Mouse (Mus musculus) neural tube, embryonic 15.5 days (tissue): ENCODE results near the gene Samd14. TPM values are rescaled to one million over a fixed set of nuclear protein-coding genes. Genes with fewer than 3 reads are reported as not detected.
A peak's percentile ranks its signal among the peaks of the same experiment; 100 is the strongest.

Experiments used
- ATAC-seq: fragments of 200-750 bp; cut with Nextera tagmentation; 2 replicates; pipeline ENCODE4 v1.8.0; 2017; ENCODE audit warnings: mild to moderate bottlenecking, moderate TSS enrichment, moderate library complexity; ENCODE audit not compliant: low FRiP score
- H3K27ac ChIP-seq: fragments of 300-500 bp; sonication (generic); replicated peaks from 2 replicates; pipeline ENCODE4 v1.5.1; 2015; ENCODE audit warnings: mild to moderate bottlenecking, inconsistent platforms
- H3K27me3 ChIP-seq: fragments of 300-500 bp; sonication (generic); replicated peaks from 2 replicates; pipeline ENCODE4 v1.6.1; 2015; ENCODE audit warnings: inconsistent platforms
- H3K36me3 ChIP-seq: fragments of 300-500 bp; sonication (generic); 2 replicates; pipeline ENCODE4 v1.6.1; 2015; ENCODE audit warnings: inconsistent platforms
- H3K4me1 ChIP-seq: fragments of 300-500 bp; sonication (generic); 2 replicates; pipeline ENCODE4 v1.6.1; 2015; ENCODE audit warnings: inconsistent platforms
- H3K4me2 ChIP-seq: fragments of 300-500 bp; sonication (generic); 2 replicates; pipeline ENCODE4 v1.6.1; 2015; ENCODE audit warnings: inconsistent platforms, mild to moderate bottlenecking, moderate library complexity
- H3K4me3 ChIP-seq: fragments of 300-500 bp; sonication (generic); replicated peaks from 2 replicates; pipeline ENCODE4 v1.5.1; 2015; ENCODE audit warnings: mild to moderate bottlenecking, inconsistent platforms
- H3K9ac ChIP-seq: fragments of 300-500 bp; sonication (generic); replicated peaks from 2 replicates; pipeline ENCODE4 v1.6.1; 2015; ENCODE audit warnings: mild to moderate bottlenecking, inconsistent platforms
- H3K9me3 ChIP-seq: fragments of 300-500 bp; sonication (generic); replicated peaks from 2 replicates; pipeline ENCODE4 v1.6.1; 2016; ENCODE audit warnings: inconsistent platforms
- WGBS: fragments of 180-500 bp; shearing (Covaris S2); methylation state at CpG from one replicate; pipeline ENCODE4 v1.1.7; 2015; ENCODE audit warnings: mixed read lengths; 5-methylcytosine and 5-hydroxymethylcytosine counted together
- polyA plus RNA-seq: library from polyadenylated mRNA; unstranded; fragments of >200 nt; fragmentation: Nextera tagmentation; extraction: Ambion mirVana; gene quantifications from 2 replicates; pipeline ENCODE4 v1.2.1, GENCODE M21; 2015

The Samd14 gene
- polyA plus RNA-seq, 1 experiment from 2014 or later: 167 TPM

GRCm38 (mm10) chr11:94978178-94978915 is 31.3 kb upstream of the Samd14 start:
- Histone ChIP-seq H3K9me3 (no peaks in the 10 kb centered on the region), H3K4me3 (peak overlapping the region; percentile 28), H3K9ac (peak overlapping the region; percentile 47), H3K4me1 (peaks cover 19% of the 10 kb centered on the region), H3K27me3 (no peaks in the 10 kb centered on the region), H3K4me2 (peak overlapping the region; percentile 57), H3K27ac (peak overlapping the region; percentile 94), H3K36me3 (no peaks in the 10 kb centered on the region)
- peak; percentile 71 for ATAC-seq
- 22% methylated on average over 9 of the region's 9 CpGs for WGBS

GRCm38 (mm10) chr11:94978947-94979346 is 30.7 kb upstream of the Samd14 start:
- Histone ChIP-seq H3K9me3 (no peaks in the 10 kb centered on the region), H3K4me2 (peak overlapping the region; percentile 57), H3K36me3 (no peaks in the 10 kb centered on the region), H3K4me1 (peaks cover 19% of the 10 kb centered on the region), H3K27me3 (no peaks in the 10 kb centered on the region), H3K9ac (peak overlapping the region; percentile 47), H3K4me3 (peak overlapping the region; percentile 28), H3K27ac (peak overlapping the region; percentile 94)
- WGBS: under 1% methylated on average over 20 of the region's 20 CpGs
- peak; percentile 95 for ATAC-seq

DNA sequence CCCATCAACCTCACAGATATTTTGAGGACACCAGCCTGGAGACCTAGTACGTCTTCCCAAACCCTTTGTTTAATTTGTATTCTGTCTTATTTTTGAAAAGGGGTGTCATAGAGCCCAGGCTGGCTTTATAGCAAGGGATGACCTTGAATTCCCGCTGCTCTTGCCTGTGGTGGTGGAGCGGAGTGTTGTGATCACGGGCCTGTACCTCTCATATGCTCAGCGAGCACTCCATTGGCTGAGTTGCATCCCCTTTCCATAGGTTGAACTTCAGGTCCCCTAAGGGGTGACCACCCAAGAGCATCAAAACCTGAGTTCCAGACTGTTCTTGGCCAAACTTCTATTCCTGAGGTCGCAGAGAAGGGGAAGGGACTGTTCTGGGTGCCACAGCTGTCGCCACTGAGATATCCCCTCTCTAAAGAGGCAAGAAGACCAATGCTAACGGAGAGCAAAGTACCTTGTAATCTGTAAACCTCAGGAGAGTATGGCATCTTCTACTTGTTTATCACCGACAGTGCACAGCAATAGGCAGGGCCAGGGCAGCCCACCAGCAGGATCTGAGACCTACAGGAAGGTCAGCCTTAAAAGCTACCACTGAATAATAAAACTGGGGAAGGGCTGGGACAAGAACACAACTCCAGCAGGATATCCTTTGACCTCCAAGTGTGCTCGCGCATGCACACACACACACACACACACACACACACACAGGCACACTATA is 30.1 kb upstream of the Samd14 start:
- H3K36me3 ChIP-seq: no peaks in the 10 kb centered on the region
- H3K9me3 ChIP-seq: no peaks in the 10 kb centered on the region
- H3K4me3 ChIP-seq: peak overlapping the region; percentile 28
- 74% methylated on average over 11 of the region's 11 CpGs for WGBS
- peaks cover 19% of the 10 kb centered on the region for H3K4me1 ChIP-seq
- H3K9ac ChIP-seq: peak overlapping the region; percentile 36
- H3K27ac ChIP-seq: peak overlapping the region; percentile 94
- no peak for ATAC-seq
- H3K4me2 ChIP-seq: peak overlapping the region; percentile 57
- no peaks in the 10 kb centered on the region for H3K27me3 ChIP-seq

GRCm38 (mm10) chr11:94985140-94985539 is 24.5 kb upstream of the Samd14 start:
- H3K9ac ChIP-seq: no peak overlapping the region
- 43% methylated on average over 1 of the region's 1 CpGs for WGBS
- no peak overlapping the region for H3K4me3 ChIP-seq
- H3K4me1 ChIP-seq: peaks cover 28% of the 10 kb centered on the region
- no peaks in the 10 kb centered on the region for H3K9me3 ChIP-seq
- H3K36me3 ChIP-seq: no peaks in the 10 kb centered on the region
- no peak overlapping the region for H3K27ac ChIP-seq
- no peaks in the 10 kb centered on the region for H3K27me3 ChIP-seq
- no peak for ATAC-seq
- H3K4me2 ChIP-seq: no peak overlapping the region

DNA sequence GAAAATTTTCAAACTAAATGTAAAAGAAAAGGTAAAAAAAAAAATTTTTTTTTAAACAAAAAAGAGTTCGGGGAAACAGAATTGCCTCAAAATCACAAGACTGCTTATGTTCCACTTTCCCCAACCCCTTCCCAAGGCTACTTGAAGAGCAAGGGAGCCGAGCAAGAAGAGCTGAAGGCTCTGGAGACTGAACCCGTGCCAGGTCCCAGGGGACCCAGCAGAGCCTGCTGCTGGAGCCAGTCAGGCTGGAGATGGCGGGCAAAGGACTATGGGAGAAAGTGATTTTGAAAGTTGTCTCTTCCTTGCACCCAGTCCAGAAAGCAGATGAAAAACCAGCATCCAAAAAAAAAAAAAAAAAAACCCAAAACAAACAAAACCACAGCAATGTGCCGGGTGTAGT is 23.9 kb upstream of the Samd14 start:
- Histone ChIP-seq H3K4me3 (no peak overlapping the region), H3K27ac (no peak overlapping the region), H3K9ac (no peak overlapping the region), H3K27me3 (no peaks in the 10 kb centered on the region), H3K9me3 (no peaks in the 10 kb centered on the region), H3K36me3 (no peaks in the 10 kb centered on the region), H3K4me2 (no peak overlapping the region), H3K4me1 (peaks cover 33% of the 10 kb centered on the region)
- WGBS: 73% methylated on average over 5 of the region's 5 CpGs
- ATAC-seq: no peak

DNA sequence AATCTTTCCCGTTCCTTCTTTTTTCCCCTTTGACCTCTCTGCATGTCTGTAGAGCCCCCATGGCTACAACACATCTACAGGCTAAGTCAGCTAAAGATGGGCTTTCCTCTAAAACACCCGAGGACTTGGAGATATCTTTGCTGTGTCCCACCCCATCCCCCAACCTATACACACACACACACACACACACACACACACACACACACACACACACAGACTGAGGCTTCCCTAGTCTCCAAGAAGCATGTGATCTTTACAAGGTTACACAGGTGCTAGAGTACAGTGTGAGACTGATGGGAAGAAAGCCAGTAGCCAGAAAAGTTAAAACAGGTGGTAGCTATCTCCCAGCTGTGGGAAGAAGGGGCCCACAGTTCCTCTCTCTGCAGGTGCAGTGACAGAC is 23.2 kb upstream of the Samd14 start:
- H3K4me1 ChIP-seq: peaks cover 33% of the 10 kb centered on the region
- H3K4me3 ChIP-seq: no peak overlapping the region
- WGBS: 79% methylated on average over 2 of the region's 2 CpGs
- no peaks in the 10 kb centered on the region for H3K27me3 ChIP-seq
- no peaks in the 10 kb centered on the region for H3K9me3 ChIP-seq
- no peaks in the 10 kb centered on the region for H3K36me3 ChIP-seq
- H3K9ac ChIP-seq: no peak overlapping the region
- H3K27ac ChIP-seq: no peak overlapping the region
- no peak for ATAC-seq
- no peak overlapping the region for H3K4me2 ChIP-seq

GRCm38 (mm10) chr11:94987341-94987740 is 22.3 kb upstream of the Samd14 start:
- 65% methylated on average over 6 of the region's 6 CpGs for WGBS
- no peaks in the 10 kb centered on the region for H3K36me3 ChIP-seq
- H3K9me3 ChIP-seq: no peaks in the 10 kb centered on the region
- H3K4me3 ChIP-seq: no peak overlapping the region
- no peaks in the 10 kb centered on the region for H3K27me3 ChIP-seq
- H3K4me1 ChIP-seq: peaks cover 36% of the 10 kb centered on the region
- H3K27ac ChIP-seq: no peak overlapping the region
- H3K9ac ChIP-seq: no peak overlapping the region
- H3K4me2 ChIP-seq: no peak overlapping the region
- no peak for ATAC-seq

DNA sequence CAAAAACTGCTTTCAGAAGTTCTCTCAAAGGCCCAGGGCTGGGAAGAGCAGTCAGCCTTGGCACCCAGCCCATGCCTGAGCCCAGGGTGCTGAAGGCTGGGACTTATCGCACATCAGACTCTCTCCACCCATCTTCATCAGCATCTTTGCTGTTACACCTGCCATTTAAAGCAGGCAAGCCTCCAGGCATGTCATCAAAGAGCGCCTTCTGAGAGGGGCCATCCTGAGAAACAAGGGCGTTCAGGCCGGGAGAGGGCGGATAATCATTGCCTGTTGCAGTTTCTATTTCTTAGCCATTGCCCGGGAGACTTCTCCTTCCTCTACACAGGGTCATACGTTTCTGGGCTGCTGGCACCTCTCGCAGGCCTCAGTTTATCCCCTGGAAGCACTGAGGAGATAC is 21.8 kb upstream of the Samd14 start:
- no peak overlapping the region for H3K4me2 ChIP-seq
- H3K4me1 ChIP-seq: peaks cover 40% of the 10 kb centered on the region
- no peaks in the 10 kb centered on the region for H3K9me3 ChIP-seq
- WGBS: 81% methylated on average over 8 of the region's 8 CpGs
- no peak for ATAC-seq
- H3K4me3 ChIP-seq: no peak overlapping the region
- H3K27ac ChIP-seq: no peak overlapping the region
- no peaks in the 10 kb centered on the region for H3K36me3 ChIP-seq
- no peak overlapping the region for H3K9ac ChIP-seq
- H3K27me3 ChIP-seq: no peaks in the 10 kb centered on the region

- H3K4me3 ChIP-seq: peak overlapping the region; percentile 89
- ATAC-seq: no peak
- H3K27me3 ChIP-seq: no peaks in the 10 kb centered on the region
- peak overlapping the region; percentile 99 for H3K9ac ChIP-seq
- peaks cover 51% of the 10 kb centered on the region for H3K4me1 ChIP-seq
- no peaks in the 10 kb centered on the region for H3K9me3 ChIP-seq
- peak overlapping the region; percentile 91 for H3K4me2 ChIP-seq
- H3K27ac ChIP-seq: peak overlapping the region; percentile 96
- WGBS: 20% methylated on average over 10 of the region's 10 CpGs
- no peaks in the 10 kb centered on the region for H3K36me3 ChIP-seq
These were observed 20.7 kb upstream of the Samd14 start for GRCm38 (mm10) chr11:94988780-94989561.

DNA sequence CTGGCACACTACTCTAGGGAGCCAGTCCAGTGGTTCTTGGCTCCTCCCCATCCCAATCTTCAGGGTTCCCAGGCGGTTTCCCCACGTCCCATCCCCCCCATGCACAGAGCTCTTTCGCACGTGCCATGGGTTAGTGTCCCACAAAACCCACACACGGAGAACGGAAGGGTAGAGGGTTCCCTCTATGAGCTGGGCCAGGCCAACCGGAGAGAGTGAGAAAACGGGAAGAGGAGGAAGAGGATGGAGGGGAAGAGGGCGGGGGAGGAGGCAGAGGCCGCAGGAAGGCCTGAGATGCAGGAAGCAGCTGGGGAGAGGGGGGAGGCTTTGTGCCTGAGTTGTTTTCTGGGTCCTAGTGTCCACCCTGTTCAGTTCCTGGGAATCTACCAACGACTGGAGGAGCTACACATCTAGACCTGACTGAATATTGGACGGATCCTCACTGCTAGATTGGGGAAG is 20.1 kb upstream of the Samd14 start:
- 0% methylated on average over 12 of the region's 12 CpGs for WGBS
- no peaks in the 10 kb centered on the region for H3K27me3 ChIP-seq
- H3K4me1 ChIP-seq: peaks cover 57% of the 10 kb centered on the region

GRCm38 (mm10) chr11:94990102-94990748 is 19.5 kb upstream of the Samd14 start:
- no peaks in the 10 kb centered on the region for H3K27me3 ChIP-seq
- WGBS: 41% methylated on average over 6 of the region's 6 CpGs
- no peaks in the 10 kb centered on the region for H3K36me3 ChIP-seq
- no peaks in the 10 kb centered on the region for H3K9me3 ChIP-seq
- H3K27ac ChIP-seq: peak overlapping the region; percentile 96
- peak overlapping the region; percentile 99 for H3K9ac ChIP-seq
- H3K4me1 ChIP-seq: peaks cover 63% of the 10 kb centered on the region
- H3K4me3 ChIP-seq: peak overlapping the region; percentile 89
- ATAC-seq: no peak
- peak overlapping the region; percentile 91 for H3K4me2 ChIP-seq

More for the DNA sequence above, 20.1 kb upstream of the Samd14 start:
- Histone ChIP-seq H3K9ac (peak overlapping the region; percentile 99), H3K4me3 (peak overlapping the region; percentile 89), H3K4me2 (peak overlapping the region; percentile 91), H3K9me3 (no peaks in the 10 kb centered on the region), H3K36me3 (no peaks in the 10 kb centered on the region), H3K27ac (peak overlapping the region; percentile 96)
- peak; percentile 61 for ATAC-seq
